ENCODE assay signal across 29 mouse cellular contexts in the genomic region with DNA sequence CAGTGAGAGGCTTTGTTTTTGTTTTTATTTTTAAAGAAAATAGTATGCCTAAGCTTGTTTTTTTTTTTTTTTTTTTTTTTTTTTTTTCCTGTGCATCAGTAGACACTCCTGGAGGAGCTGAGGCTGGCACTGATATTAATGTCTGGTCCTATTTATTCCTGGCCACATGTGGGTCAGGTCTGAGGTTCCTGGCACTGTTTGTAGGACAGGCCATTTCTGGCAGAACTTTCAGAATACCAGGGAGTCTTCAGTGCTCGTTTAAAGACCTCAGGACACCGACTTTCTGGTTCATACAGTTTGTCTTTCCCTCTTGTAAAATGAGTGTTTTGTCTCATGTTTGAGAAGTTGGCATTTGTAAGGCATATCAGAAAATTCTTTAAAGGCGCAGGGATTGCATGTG. TPM values are rescaled to one million over a fixed set of nuclear protein-coding genes. Genes with fewer than 3 reads are reported as not detected.
DNase-seq lines count a peak whose midpoint lies in the region; ATAC-seq and TF ChIP-seq lines count a peak whose summit lies in the region.
"Had no signal": no experiment of that assay in that cellular context is flagged by ENCODE, and none has a peak within 500 bp of the region (broad histone marks: within the 10 kb centered on the region; RNA-seq: fewer than 3 reads in every experiment).

No protein-coding gene starts in this region.

- no peak overlapping the region for H3K9ac ChIP-seq in forebrain, embryonic 11.5 days (ENCODE audit: low read length)
- H3K9ac ChIP-seq in forebrain, embryonic 13.5 days: no peak overlapping the region
- no peak overlapping the region for H3K9ac ChIP-seq in intestine, postnatal 0 days (ENCODE audit: low read depth, low read length)
- no peak overlapping the region for H3K9ac ChIP-seq in intestine, embryonic 15.5 days
- H3K9ac ChIP-seq: embryonic facial prominence, embryonic 13.5 days; embryonic facial prominence, embryonic 15.5 days had no signal

- TF ChIP-seq CTCF in gastrocnemius, adult 2 months (IDR thresholded peaks at IDR 0.05): no peak
- no peak for TF ChIP-seq CTCF in intestine, postnatal 0 days (IDR thresholded peaks at IDR 0.05; ENCODE audit: low read depth)

- no peaks in the 10 kb centered on the region for H3K27me3 ChIP-seq in forebrain, embryonic 11.5 days (ENCODE audit: control insufficient read depth, insufficient read depth, low read length)
- H3K27me3 ChIP-seq in forebrain, embryonic 13.5 days: no peaks in the 10 kb centered on the region
- no peaks in the 10 kb centered on the region for H3K27me3 ChIP-seq in intestine, postnatal 0 days (replicated peaks; ENCODE audit: control insufficient read depth, insufficient read depth, low read length)
- H3K27me3 ChIP-seq in intestine, embryonic 15.5 days (replicated peaks): no peaks in the 10 kb centered on the region
- H3K27me3 ChIP-seq: CH12.LX; embryonic facial prominence, embryonic 13.5 days; embryonic facial prominence, embryonic 15.5 days; Patski had no signal

- no peak for ATAC-seq in forebrain, embryonic 11.5 days (replicated peaks; ENCODE audit: low FRiP score)
- no peak for ATAC-seq in forebrain, embryonic 13.5 days
- ATAC-seq in intestine, postnatal 0 days: no peak
- ATAC-seq in intestine, embryonic 15.5 days: no peak
- ATAC-seq: activated CD4-positive, CD25-positive, alpha-beta regulatory T cell, adult 4 months; CD4-positive, CD25-positive, alpha-beta regulatory T cell, adult 4 months; forebrain, embryonic 14.5 days; forebrain, embryonic 16.5 days; Patski had no signal

- WGBS in forebrain, embryonic 11.5 days: 90% methylated on average over 3 of the region's 3 CpGs
- 91% methylated on average over 3 of the region's 3 CpGs for WGBS in forebrain, embryonic 13.5 days
- 88% methylated on average over 3 of the region's 3 CpGs for WGBS in intestine, postnatal 0 days
- WGBS in intestine, embryonic 15.5 days: 88% methylated on average over 3 of the region's 3 CpGs

- DNase-seq in forebrain, embryonic 11.5 days (ENCODE audit: low spot score): peak; percentile 7
- peak; percentile 55 for DNase-seq in gastrocnemius, adult 2 months
- DNase-seq in gastrocnemius, postnatal 4 days (ENCODE audit: low spot score in 2 of 2): no peak
- peak; percentile 54 for DNase-seq in skeletal muscle tissue, adult 2 months (ENCODE audit: low read depth, low spot score)
- DNase-seq in cerebellum, postnatal 10 days: no peak
- DNase-seq: adrenal gland, adult 8-10 months; adrenal gland, postnatal 14 days; adrenal gland, postnatal 36 days; B cell, adult 2 months; cerebellum, adult 11-12 months; cerebellum, adult 2 months; cerebellum, adult 9-10 months; cerebellum, postnatal 14 days; cerebellum, postnatal 36 days; embryo, embryonic 11 days had no signal

- no peak overlapping the region for H3K27ac ChIP-seq in forebrain, embryonic 11.5 days (ENCODE audit: low read depth, low read length)
- H3K27ac ChIP-seq in forebrain, embryonic 13.5 days: no peak overlapping the region
- peak overlapping the region; percentile 75 for H3K27ac ChIP-seq in gastrocnemius, adult 2 months
- peak overlapping the region; percentile 2; the same call in 1 of the 2 replicates for H3K27ac ChIP-seq in intestine, postnatal 0 days (ENCODE audit: low read depth, low read length)
- no peak overlapping the region for H3K27ac ChIP-seq in intestine, embryonic 15.5 days
- H3K27ac ChIP-seq: embryonic facial prominence, embryonic 13.5 days; embryonic facial prominence, embryonic 15.5 days; forebrain, embryonic 10.5 days had no signal

- H3K9me3 ChIP-seq in forebrain, embryonic 11.5 days (ENCODE audit: control insufficient read depth, low read length): no peaks in the 10 kb centered on the region
- H3K9me3 ChIP-seq in forebrain, embryonic 13.5 days (replicated peaks): no peaks in the 10 kb centered on the region
- H3K9me3 ChIP-seq in intestine, postnatal 0 days (ENCODE audit: control insufficient read depth): no peaks in the 10 kb centered on the region
- no peaks in the 10 kb centered on the region for H3K9me3 ChIP-seq in intestine, embryonic 15.5 days
- H3K9me3 ChIP-seq: embryonic facial prominence, embryonic 13.5 days; embryonic facial prominence, embryonic 15.5 days; forebrain, embryonic 10.5 days; G1E had no signal

- H3K4me3 ChIP-seq in forebrain, embryonic 11.5 days (ENCODE audit: low read depth, low read length): no peak overlapping the region
- H3K4me3 ChIP-seq in forebrain, embryonic 13.5 days: no peak overlapping the region
- peak overlapping the region; percentile 29 for H3K4me3 ChIP-seq in gastrocnemius, adult 2 months
- no peak overlapping the region for H3K4me3 ChIP-seq in intestine, postnatal 0 days (ENCODE audit: low read depth, low read length)
- H3K4me3 ChIP-seq in intestine, embryonic 15.5 days (replicated peaks): no peak overlapping the region
- H3K4me3 ChIP-seq: embryonic facial prominence, embryonic 13.5 days; embryonic facial prominence, embryonic 15.5 days; erythroblast, embryonic 14.5 days; forebrain, embryonic 10.5 days had no signal

- H3K4me1 ChIP-seq in forebrain, embryonic 11.5 days (replicated peaks; ENCODE audit: control insufficient read depth, insufficient read depth, low read length): no peaks in the 10 kb centered on the region
- H3K4me1 ChIP-seq in forebrain, embryonic 13.5 days: no peaks in the 10 kb centered on the region
- H3K4me1 ChIP-seq in intestine, postnatal 0 days (replicated peaks; ENCODE audit: control insufficient read depth, insufficient read depth, low read length): no peaks in the 10 kb centered on the region
- H3K4me1 ChIP-seq in intestine, embryonic 15.5 days (replicated peaks): no peaks in the 10 kb centered on the region
- H3K4me1 ChIP-seq: embryonic facial prominence, embryonic 13.5 days; embryonic facial prominence, embryonic 15.5 days; forebrain, embryonic 10.5 days had no signal

- peaks cover 7% of the 10 kb centered on the region; the same call in 1 of the 2 replicates for H3K36me3 ChIP-seq in forebrain, embryonic 11.5 days (ENCODE audit: control insufficient read depth, insufficient read depth, low read length)
- peaks cover 86% of the 10 kb centered on the region for H3K36me3 ChIP-seq in forebrain, embryonic 13.5 days (ENCODE audit: poor library complexity, severe bottlenecking)
- H3K36me3 ChIP-seq in intestine, postnatal 0 days (ENCODE audit: control insufficient read depth, insufficient read depth): peaks cover 43% of the 10 kb centered on the region
- H3K36me3 ChIP-seq in intestine, embryonic 15.5 days: no peaks in the 10 kb centered on the region

- no peak overlapping the region for H3K4me2 ChIP-seq in forebrain, embryonic 11.5 days (ENCODE audit: low read depth, low read length, severe bottlenecking)
- H3K4me2 ChIP-seq in forebrain, embryonic 13.5 days: no peak overlapping the region
- no peak overlapping the region for H3K4me2 ChIP-seq in intestine, postnatal 0 days (replicated peaks; ENCODE audit: low read depth)
- H3K4me2 ChIP-seq in intestine, embryonic 15.5 days (replicated peaks): no peak overlapping the region
- H3K4me2 ChIP-seq: embryonic facial prominence, embryonic 13.5 days; embryonic facial prominence, embryonic 15.5 days had no signal

- intact Hi-C loops in gastrocnemius, adult 2 months (cut with DNase I): no loop called here

RNA-seq across cellular contexts. Expression of gene Vps35l, which starts 8.2 kb away (rescaled TPM):
- polyA plus RNA-seq in forebrain, embryonic 11.5 days (2014; fragmentation: Nextera tagmentation; extraction: Ambion mirVana): 74.9 and 75.2 TPM in 2 replicates
- 78.8 and 84.2 TPM in 2 replicates for polyA plus RNA-seq in forebrain, embryonic 13.5 days (2015; fragmentation: Nextera tagmentation; extraction: Ambion mirVana)
- total RNA-seq in gastrocnemius, adult 2 months (2021): 10 to 100 TPM; 18.3 to 19.2 TPM
- 10 to 100 TPM; 41.4 to 41.5 TPM for total RNA-seq in gastrocnemius, postnatal 4 days (2021)
- 55.3 and 57.8 TPM in 2 replicates for polyA plus RNA-seq in intestine, postnatal 0 days (2015; fragmentation: Nextera tagmentation; extraction: Ambion mirVana)
- polyA plus RNA-seq in intestine, embryonic 15.5 days (2015; fragmentation: Nextera tagmentation; extraction: Ambion mirVana): 71.3 and 72.6 TPM in 2 replicates

RNA-seq across cellular contexts. Expression of gene Ccp110, which starts 19.4 kb away (rescaled TPM):
- polyA plus RNA-seq in forebrain, embryonic 11.5 days (2014; fragmentation: Nextera tagmentation; extraction: Ambion mirVana): 26.8 and 28.0 TPM in 2 replicates
- polyA plus RNA-seq in forebrain, embryonic 13.5 days (2015; fragmentation: Nextera tagmentation; extraction: Ambion mirVana): 33.0 and 42.9 TPM in 2 replicates
- 1 to 10 TPM; 2.3 to 3.0 TPM for total RNA-seq in gastrocnemius, adult 2 months (2021)
- 10 to 100 TPM in 1 of 2 experiments, 1 to 10 TPM in 1; 8.7 to 12.8 TPM for total RNA-seq in gastrocnemius, postnatal 4 days (2021)
- 2.8 and 3.1 TPM in 2 replicates for polyA plus RNA-seq in intestine, postnatal 0 days (2015; fragmentation: Nextera tagmentation; extraction: Ambion mirVana)
- 10.0 and 10.7 TPM in 2 replicates for polyA plus RNA-seq in intestine, embryonic 15.5 days (2015; fragmentation: Nextera tagmentation; extraction: Ambion mirVana)

RNA-seq across cellular contexts. Expression of gene Gde1, which starts 26.2 kb away (rescaled TPM):
- 97.7 and 104 TPM in 2 replicates for polyA plus RNA-seq in forebrain, embryonic 11.5 days (2014; fragmentation: Nextera tagmentation; extraction: Ambion mirVana)
- polyA plus RNA-seq in forebrain, embryonic 13.5 days (2015; fragmentation: Nextera tagmentation; extraction: Ambion mirVana): 126 and 131 TPM in 2 replicates
- total RNA-seq in gastrocnemius, adult 2 months (2021): 10 to 100 TPM; 41.3 to 45.0 TPM
- 10 to 100 TPM; 36.5 to 38.2 TPM for total RNA-seq in gastrocnemius, postnatal 4 days (2021)
- 120 and 136 TPM in 2 replicates for polyA plus RNA-seq in intestine, postnatal 0 days (2015; fragmentation: Nextera tagmentation; extraction: Ambion mirVana)
- 124 and 127 TPM in 2 replicates for polyA plus RNA-seq in intestine, embryonic 15.5 days (2015; fragmentation: Nextera tagmentation; extraction: Ambion mirVana)

Comparison
In these comparisons a context has a peak if more than half of its experiments do, and no peak if none do; other contexts are left out.
1. DNase-seq: peak in forebrain, embryonic 11.5 days (single experiment), gastrocnemius, adult 2 months (single experiment) and skeletal muscle tissue, adult 2 months (single experiment); none in gastrocnemius, postnatal 4 days (0 of 2) and cerebellum, postnatal 10 days (0 of 2).
2. H3K27ac ChIP-seq: peak in gastrocnemius, adult 2 months (single experiment) and intestine, postnatal 0 days (single experiment); none in forebrain, embryonic 11.5 days (single experiment), forebrain, embryonic 13.5 days (single experiment) and intestine, embryonic 15.5 days (single experiment).